Mouse (Mus musculus) adrenal gland, adult (tissue): ENCODE measurements around the gene Olfr495.

Experiments used
- DNase-seq, 2 experiments: peaks; one replicate each; pipeline ENCODE4 v3.0.0; 2022 to 2023; ENCODE audit warnings: low spot score in 1 of 2; ENCODE audit not compliant: inconsistent age in 2 of 2

The Olfr495 gene

GRCm38 (mm10) chr7:108392867-108393266 is at the start of gene Olfr495:
TSS of gene Olfr495 (plus strand) at chr7:108393167.
- DNase-seq = no peak

- DNase-seq = no peak
Measured at GRCm38 (mm10) chr7:108346879-108347278, 46.1 kb upstream of the Olfr495 start, which contains the start of gene Olfr493. TSS of gene Olfr493 (minus strand) at chr7:108346979.

GRCm38 (mm10) chr7:108365035-108365434 is 27.9 kb upstream of the Olfr495 start, which contains the start of gene Olfr494:
TSS of gene Olfr494 (plus strand) at chr7:108365335.
- no peak for DNase-seq

- DNase-seq = no peak
Measured at GRCm38 (mm10) chr7:108420121-108420520, 27.2 kb downstream of the Olfr495 start, which contains the start of gene Olfr497. TSS of gene Olfr497 (plus strand) at chr7:108420421.
